Mouse (Mus musculus) liver, embryonic 13.5 days (tissue): Measurements from ENCODE around the gene Prdm16. TPM values are rescaled to one million over a fixed set of nuclear protein-coding genes. Genes with fewer than 3 reads are reported as not detected.

ENCODE experiments used
- ATAC-seq: fragments of 200-750 bp; cut with Nextera tagmentation; 2 replicates; pipeline ENCODE4 v1.8.0; 2017; ENCODE audit warnings: low read depth, mild to moderate bottlenecking, moderate number of reproducible peaks, moderate library complexity
- DNase-seq: peaks from one replicate; pipeline ENCODE4 v3.0.0; 2022
- H3K27ac ChIP-seq: fragments of 300-500 bp; sonication (generic); 2 replicates; pipeline ENCODE4 v1.5.1; 2015; ENCODE audit warnings: moderate library complexity, mild to moderate bottlenecking, inconsistent platforms
- H3K27me3 ChIP-seq: fragments of 300-500 bp; sonication (generic); 2 replicates; pipeline ENCODE4 v1.6.1; 2015; ENCODE audit warnings: mild to moderate bottlenecking, inconsistent platforms
- H3K36me3 ChIP-seq: fragments of 300-500 bp; sonication (generic); 2 replicates; pipeline ENCODE4 v1.6.1; 2015; ENCODE audit warnings: mild to moderate bottlenecking, inconsistent platforms
- H3K4me1 ChIP-seq: fragments of 300-500 bp; sonication (generic); replicated peaks from 2 replicates; pipeline ENCODE4 v1.6.1; 2015; ENCODE audit warnings: inconsistent platforms
- H3K4me2 ChIP-seq: fragments of 300-500 bp; sonication (generic); 2 replicates; pipeline ENCODE4 v1.6.1; 2015; ENCODE audit warnings: inconsistent platforms, mild to moderate bottlenecking, moderate library complexity
- H3K4me3 ChIP-seq: fragments of 300-500 bp; sonication (generic); replicated peaks from 2 replicates; pipeline ENCODE4 v1.5.1; 2015; ENCODE audit warnings: mild to moderate bottlenecking, inconsistent platforms
- H3K9ac ChIP-seq: fragments of 300-500 bp; sonication (generic); 2 replicates; pipeline ENCODE4 v1.6.1; 2015; ENCODE audit warnings: mild to moderate bottlenecking, inconsistent platforms
- H3K9me3 ChIP-seq: fragments of 300-500 bp; sonication (generic); replicated peaks from 2 replicates; pipeline ENCODE4 v1.6.1; 2016; ENCODE audit warnings: inconsistent platforms
- WGBS: fragments of 180-500 bp; shearing (Covaris S2); methylation state at CpG from one replicate; pipeline ENCODE4 v1.1.7; 2015; ENCODE audit not compliant: insufficient replicate concordance; 5-methylcytosine and 5-hydroxymethylcytosine counted together
- polyA plus RNA-seq: library from polyadenylated mRNA; unstranded; fragments of >200 nt; fragmentation: Nextera tagmentation; extraction: Ambion mirVana; gene quantifications from 2 replicates; pipeline ENCODE4 v1.2.1, GENCODE M21; 2015

Prdm16 gene
- polyA plus RNA-seq, 1 experiment from 2014 or later: 1.8 TPM

DNA sequence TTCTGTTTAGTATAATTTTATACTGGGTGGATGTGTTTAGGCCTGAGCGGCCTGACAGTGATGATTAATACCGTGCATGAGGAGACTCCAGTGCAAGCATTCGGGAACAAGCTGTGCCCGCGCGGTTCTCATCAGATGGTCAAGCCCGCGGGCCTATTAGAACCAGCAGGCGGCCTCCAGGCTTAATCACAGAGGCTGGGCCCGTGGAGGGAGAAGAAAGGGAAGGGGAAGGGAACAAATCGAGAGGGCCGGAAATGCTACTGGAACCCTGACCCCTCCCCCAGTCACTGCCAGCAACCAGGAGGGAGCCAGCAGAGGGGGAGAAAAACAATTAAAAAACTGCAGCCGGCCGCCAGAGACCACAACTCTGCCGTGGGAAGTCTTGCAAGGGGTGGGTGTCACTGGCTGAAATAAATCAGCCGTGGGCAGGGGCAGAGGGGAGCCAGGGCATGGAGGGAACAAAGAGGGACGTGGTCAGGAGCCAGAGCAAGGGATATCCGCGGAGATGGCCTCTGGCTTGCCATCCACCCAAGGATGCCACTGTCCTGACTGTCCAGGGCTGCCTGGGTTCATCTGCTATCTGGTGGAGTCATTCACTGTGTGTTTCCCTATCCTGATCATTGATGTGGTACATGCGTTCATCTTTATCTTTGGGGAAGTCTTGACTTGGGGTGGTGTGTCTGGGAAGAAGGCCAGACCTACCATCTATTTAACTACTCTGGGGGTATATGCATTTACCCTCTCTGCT lies 246.2 kb downstream of the Prdm16 start:
- ATAC-seq: no peak
- H3K9me3 ChIP-seq: no peaks in the 10 kb centered on the region
- H3K4me3 ChIP-seq: no peak overlapping the region
- no peak for DNase-seq
- no peak overlapping the region; the same call in 1 of the 2 replicates for H3K9ac ChIP-seq
- H3K27me3 ChIP-seq: no peaks in the 10 kb centered on the region
- 13% methylated on average over 20 of the region's 20 CpGs for WGBS
- H3K36me3 ChIP-seq: no peaks in the 10 kb centered on the region
- H3K4me1 ChIP-seq: peaks cover 16% of the 10 kb centered on the region
- H3K27ac ChIP-seq: no peak overlapping the region
- no peak overlapping the region for H3K4me2 ChIP-seq

DNA sequence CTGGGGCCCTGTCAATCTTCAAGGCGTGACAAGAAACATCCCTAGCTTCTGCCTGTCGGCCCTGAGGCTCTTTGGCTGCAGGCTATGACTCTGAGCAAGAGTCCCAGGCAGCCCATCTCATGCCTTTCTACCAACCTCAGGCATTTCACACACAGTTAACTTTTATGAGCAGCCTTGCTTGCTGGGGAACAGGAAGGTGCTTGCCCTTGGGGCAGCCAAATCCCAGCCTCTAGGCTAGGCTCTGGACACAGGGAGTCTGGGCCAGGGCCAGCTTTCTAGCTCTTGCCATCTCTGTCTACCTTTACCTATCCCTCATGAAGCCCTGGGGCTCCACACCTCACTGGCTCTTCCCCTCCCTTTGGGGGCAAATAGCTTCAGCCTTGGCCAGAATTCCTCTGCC lies 247.0 kb downstream of the Prdm16 start:
- 60% methylated on average over 2 of the region's 2 CpGs for WGBS
- Histone ChIP-seq H3K4me3 (no peak overlapping the region), H3K27ac (no peak overlapping the region), H3K27me3 (no peaks in the 10 kb centered on the region), H3K4me2 (no peak overlapping the region), H3K9ac (no peak overlapping the region), H3K9me3 (no peaks in the 10 kb centered on the region), H3K36me3 (no peaks in the 10 kb centered on the region), H3K4me1 (peaks cover 16% of the 10 kb centered on the region)
- DNase-seq: no peak
- no peak for ATAC-seq

DNA sequence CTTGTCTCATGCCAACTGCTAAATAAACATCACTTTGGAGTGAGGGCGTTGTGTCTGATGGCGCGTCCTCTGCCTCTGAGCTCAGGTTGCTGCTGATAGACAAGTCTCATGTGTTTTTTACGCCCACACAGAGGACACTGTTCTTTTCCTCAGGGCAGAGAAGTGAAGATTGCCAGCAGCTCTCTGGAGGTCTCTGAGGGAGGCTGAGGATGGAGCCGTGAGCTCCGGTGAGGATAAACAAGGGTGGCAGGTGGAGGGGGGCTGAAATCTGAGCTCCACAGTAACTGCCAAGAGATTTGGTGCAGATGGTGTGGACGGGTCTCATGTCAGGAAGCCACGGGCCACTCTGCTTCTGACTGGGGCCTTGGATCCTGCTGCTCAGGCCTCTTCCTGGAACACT lies 249.9 kb downstream of the Prdm16 start:
- no peaks in the 10 kb centered on the region for H3K36me3 ChIP-seq
- H3K4me2 ChIP-seq: no peak overlapping the region
- H3K4me3 ChIP-seq: no peak overlapping the region
- H3K9me3 ChIP-seq: no peaks in the 10 kb centered on the region
- no peak for ATAC-seq
- H3K4me1 ChIP-seq: peaks cover 6% of the 10 kb centered on the region
- H3K27ac ChIP-seq: no peak overlapping the region
- WGBS: 57% methylated on average over 8 of the region's 8 CpGs
- H3K9ac ChIP-seq: no peak overlapping the region
- DNase-seq: no peak
- H3K27me3 ChIP-seq: no peaks in the 10 kb centered on the region

- Histone ChIP-seq H3K4me1 (peaks cover 6% of the 10 kb centered on the region), H3K27me3 (no peaks in the 10 kb centered on the region), H3K4me3 (no peak overlapping the region), H3K9ac (no peak overlapping the region), H3K9me3 (no peaks in the 10 kb centered on the region), H3K27ac (no peak overlapping the region), H3K36me3 (no peaks in the 10 kb centered on the region), H3K4me2 (no peak overlapping the region)
- DNase-seq (no peak), ATAC-seq (no peak)
- 38% methylated on average over 2 of the region's 2 CpGs for WGBS
Observed at GRCm38 (mm10) chr4:154385918-154386317, 250.8 kb downstream of the Prdm16 start.

GRCm38 (mm10) chr4:154385208-154385607 lies 251.5 kb downstream of the Prdm16 start:
- Histone ChIP-seq H3K9ac (no peak overlapping the region), H3K27me3 (no peaks in the 10 kb centered on the region), H3K27ac (no peak overlapping the region), H3K4me1 (peaks cover under 1% of the 10 kb centered on the region), H3K9me3 (no peaks in the 10 kb centered on the region), H3K4me2 (no peak overlapping the region), H3K4me3 (no peak overlapping the region), H3K36me3 (no peaks in the 10 kb centered on the region)
- no peak for ATAC-seq
- no peak for DNase-seq
- WGBS: 69% methylated on average over 8 of the region's 8 CpGs

DNA sequence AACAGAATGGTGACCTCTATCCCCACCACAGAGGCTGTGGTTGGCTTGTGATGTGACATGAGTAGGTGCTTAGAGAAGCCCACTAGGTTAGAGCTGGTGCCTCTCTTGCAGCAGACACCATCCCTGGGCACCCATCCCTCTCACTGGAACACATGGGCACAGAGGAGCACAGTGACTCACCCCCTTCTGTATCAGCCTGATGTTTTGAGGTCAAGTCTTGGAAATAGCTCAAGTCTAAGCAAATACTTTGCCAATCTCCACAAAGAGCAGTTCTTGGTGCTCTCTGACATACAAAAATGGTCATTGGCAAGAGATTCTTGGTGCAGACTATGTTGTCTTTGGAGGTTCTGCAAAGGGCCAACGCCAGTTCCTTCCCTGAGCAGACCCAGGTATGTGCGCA lies 257.8 kb downstream of the Prdm16 start:
- Histone ChIP-seq H3K4me2 (no peak overlapping the region), H3K9ac (no peak overlapping the region), H3K36me3 (no peaks in the 10 kb centered on the region), H3K9me3 (no peaks in the 10 kb centered on the region), H3K27ac (no peak overlapping the region), H3K4me3 (no peak overlapping the region), H3K27me3 (no peaks in the 10 kb centered on the region), H3K4me1 (peaks cover 9% of the 10 kb centered on the region; the same call in 1 of the 2 replicates)
- DNase-seq: no peak
- 69% methylated on average over 2 of the region's 2 CpGs for WGBS
- no peak for ATAC-seq

- 55% methylated on average over 10 of the region's 10 CpGs for WGBS
- ATAC-seq: peak; percentile 48; the same call in 1 of the 2 replicates
- no peaks in the 10 kb centered on the region for H3K27me3 ChIP-seq
Observed at GRCm38 (mm10) chr4:154375939-154376625, 260.6 kb downstream of the Prdm16 start.

DNA sequence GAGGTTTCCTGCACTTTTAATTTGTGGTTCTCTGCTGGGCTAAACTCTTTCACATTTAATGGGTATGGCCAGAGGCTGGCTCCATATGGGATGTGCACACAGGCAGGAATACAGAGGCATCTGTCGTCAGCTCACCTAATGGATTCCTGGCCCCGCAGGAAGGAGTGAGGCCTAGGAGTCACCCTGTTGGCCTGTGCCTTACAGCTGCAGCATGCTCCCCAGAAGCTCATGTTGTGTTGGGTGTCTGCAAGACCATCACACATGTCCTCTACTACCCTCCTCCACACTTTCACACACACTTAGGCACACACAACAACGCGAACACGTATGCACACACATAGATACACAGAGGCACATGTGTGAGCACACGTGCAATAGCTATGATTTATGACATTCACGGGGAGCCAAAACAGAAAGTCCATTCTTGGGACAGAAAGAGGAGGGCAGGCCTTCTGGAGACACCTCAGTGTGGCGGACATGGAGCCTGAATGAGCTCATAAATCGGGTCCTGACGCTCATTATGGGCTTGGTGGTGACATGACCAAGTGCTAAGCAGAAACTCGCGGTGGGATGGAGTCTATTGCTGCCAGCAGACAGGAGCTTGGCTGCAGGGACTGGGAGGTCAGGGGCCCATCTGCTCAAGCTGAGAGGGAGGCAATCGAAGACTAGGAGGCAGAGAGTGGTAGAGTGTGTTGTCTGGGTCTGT lies 265.0 kb downstream of the Prdm16 start:
- no peak overlapping the region for H3K9ac ChIP-seq
- no peaks in the 10 kb centered on the region for H3K27me3 ChIP-seq
- WGBS: 58% methylated on average over 13 of the region's 13 CpGs
- no peak overlapping the region for H3K27ac ChIP-seq
- DNase-seq: no peak
- no peaks in the 10 kb centered on the region for H3K36me3 ChIP-seq
- ATAC-seq: no peak
- H3K4me1 ChIP-seq: peaks cover 7% of the 10 kb centered on the region; the same call in 1 of the 2 replicates
- H3K4me3 ChIP-seq: no peak overlapping the region
- H3K4me2 ChIP-seq: no peak overlapping the region
- no peaks in the 10 kb centered on the region for H3K9me3 ChIP-seq

More at GRCm38 (mm10) chr4:154375939-154376625, 260.6 kb downstream of the Prdm16 start:
- no peak overlapping the region for H3K4me2 ChIP-seq
- H3K9me3 ChIP-seq: no peaks in the 10 kb centered on the region
- H3K4me3 ChIP-seq: no peak overlapping the region
- peaks cover 9% of the 10 kb centered on the region; the same call in 1 of the 2 replicates for H3K4me1 ChIP-seq
- no peaks in the 10 kb centered on the region for H3K36me3 ChIP-seq
- no peak overlapping the region for H3K9ac ChIP-seq
- H3K27ac ChIP-seq: no peak overlapping the region
- DNase-seq: no peak

DNA sequence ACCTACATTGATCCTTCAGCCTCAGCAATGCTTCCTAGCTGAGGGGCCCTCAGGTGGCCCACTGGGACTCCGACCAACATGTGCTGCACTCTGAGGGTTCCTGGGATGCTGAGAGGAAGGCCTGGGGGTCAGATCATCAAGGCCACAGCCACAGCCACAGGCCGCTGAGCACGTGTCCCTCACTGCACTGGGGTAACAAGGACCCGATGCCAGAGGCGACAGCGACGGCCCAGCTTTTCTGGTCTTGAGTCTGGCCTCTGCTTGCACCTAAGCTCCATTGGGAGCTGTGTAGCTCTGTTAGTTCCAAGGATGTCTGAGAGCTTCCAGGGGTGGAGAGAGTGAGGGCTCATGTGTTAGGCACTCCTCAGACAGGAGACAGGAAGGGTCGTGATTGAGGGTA lies 265.8 kb downstream of the Prdm16 start:
- Histone ChIP-seq H3K36me3 (no peaks in the 10 kb centered on the region), H3K27ac (no peak overlapping the region), H3K4me2 (no peak overlapping the region), H3K9me3 (no peaks in the 10 kb centered on the region), H3K9ac (no peak overlapping the region), H3K4me1 (peaks cover 3% of the 10 kb centered on the region; the same call in 1 of the 2 replicates), H3K27me3 (no peaks in the 10 kb centered on the region), H3K4me3 (no peak overlapping the region)
- no peak for DNase-seq
- WGBS: 68% methylated on average over 8 of the region's 8 CpGs
- no peak for ATAC-seq

- no peaks in the 10 kb centered on the region for H3K36me3 ChIP-seq
- ATAC-seq: no peak
- no peaks in the 10 kb centered on the region for H3K27me3 ChIP-seq
- no peaks in the 10 kb centered on the region for H3K9me3 ChIP-seq
- no peak overlapping the region for H3K27ac ChIP-seq
- 57% methylated on average over 4 of the region's 5 CpGs for WGBS
- no peak overlapping the region for H3K4me3 ChIP-seq
- no peaks in the 10 kb centered on the region for H3K4me1 ChIP-seq
- H3K9ac ChIP-seq: no peak overlapping the region
- no peak for DNase-seq
- no peak overlapping the region for H3K4me2 ChIP-seq
Observed at GRCm38 (mm10) chr4:154369089-154369488, 267.6 kb downstream of the Prdm16 start.

GRCm38 (mm10) chr4:154366836-154367235 lies 269.8 kb downstream of the Prdm16 start:
- ATAC-seq (no peak), DNase-seq (no peak)
- 58% methylated on average over 6 of the region's 6 CpGs for WGBS
- no peak overlapping the region for H3K9ac ChIP-seq
- H3K4me3 ChIP-seq: no peak overlapping the region
- no peaks in the 10 kb centered on the region for H3K27me3 ChIP-seq
- H3K36me3 ChIP-seq: no peaks in the 10 kb centered on the region
- no peak overlapping the region for H3K4me2 ChIP-seq
- H3K4me1 ChIP-seq: no peaks in the 10 kb centered on the region
- no peaks in the 10 kb centered on the region for H3K9me3 ChIP-seq
- no peak overlapping the region for H3K27ac ChIP-seq
